Mouse (Mus musculus): Measurements from ENCODE around the gene Zbtb2. TPM values are rescaled to one million over a fixed set of nuclear protein-coding genes. Genes with fewer than 3 reads are reported as not detected.
"Not testable (repeated sequence)": the region's sequence is repeated elsewhere in the genome, so short reads cannot be mapped to it uniquely, and the experiment has no call there.

Zbtb2 gene
- 10 to 100 TPM; 10.6 to 12.1 TPM for total RNA-seq (2021)
- long read RNA-seq, experiment 1, full-length matches to known transcripts: 7 of 9 reads
- long read RNA-seq, experiment 1, partial matches to known transcripts: 0 of 9 reads
- long read RNA-seq, experiment 1, other reads (novel, unspliced or antisense): 2 of 9 reads
- long read RNA-seq, experiment 2, full-length matches to known transcripts: 9 of 9 reads
- long read RNA-seq, experiment 2, partial matches to known transcripts: 0 of 9 reads
- long read RNA-seq, experiment 2, other reads (novel, unspliced or antisense): 0 of 9 reads

GRCm38 (mm10) chr10:4387701-4388383, at the start of gene Zbtb2:
Gene Zbtb2, minus strand, starts transcription at chr10:4388108.
- peak; percentile 74 for DNase-seq

GRCm38 (mm10) chr10:4435416-4435815, 47.5 kb upstream of the Zbtb2 start:
- DNase-seq: no peak

- not testable (repeated sequence) for DNase-seq
Observed at GRCm38 (mm10) chr10:4433871-4434270, 46.0 kb upstream of the Zbtb2 start.

- no peak for DNase-seq
Observed at GRCm38 (mm10) chr10:4432996-4433755, 45.3 kb upstream of the Zbtb2 start.

- DNase-seq: peak; percentile 97
Observed at GRCm38 (mm10) chr10:4432123-4432931, 44.4 kb upstream of the Zbtb2 start, which contains the start of the genes Rmnd1 and Armt1. Gene Rmnd1, minus strand, starts transcription at chr10:4432388. Gene Armt1, plus strand, starts transcription at chr10:4432467.

GRCm38 (mm10) chr10:4431746-4432122, 43.8 kb upstream of the Zbtb2 start:
- no peak for DNase-seq

- DNase-seq: peak; percentile 42
Observed at GRCm38 (mm10) chr10:4430826-4431225, 42.9 kb upstream of the Zbtb2 start.

GRCm38 (mm10) chr10:4430399-4430798, 42.5 kb upstream of the Zbtb2 start:
- no peak for DNase-seq

GRCm38 (mm10) chr10:4425245-4425644, 37.3 kb upstream of the Zbtb2 start:
- DNase-seq: no peak

- DNase-seq: no peak
Observed at GRCm38 (mm10) chr10:4407191-4407590, 19.3 kb upstream of the Zbtb2 start.

- no peak for DNase-seq
Observed at GRCm38 (mm10) chr10:4405511-4405910, 17.6 kb upstream of the Zbtb2 start.

- DNase-seq: peak; percentile 56
Observed at GRCm38 (mm10) chr10:4404895-4405491, 17.1 kb upstream of the Zbtb2 start.

GRCm38 (mm10) chr10:4398058-4398457, 10.2 kb upstream of the Zbtb2 start:
- DNase-seq: no peak

- DNase-seq: no peak
Observed at GRCm38 (mm10) chr10:4395321-4395720, 7.4 kb upstream of the Zbtb2 start.

- DNase-seq: peak; percentile 41
Observed at GRCm38 (mm10) chr10:4391851-4392250, 3.9 kb upstream of the Zbtb2 start.

GRCm38 (mm10) chr10:4391076-4391475, 3.2 kb upstream of the Zbtb2 start:
- DNase-seq: no peak

GRCm38 (mm10) chr10:4390550-4390949, 2.6 kb upstream of the Zbtb2 start:
- DNase-seq: no peak

- no peak for DNase-seq
Observed at GRCm38 (mm10) chr10:4389461-4390112, 1.7 kb upstream of the Zbtb2 start.

- peak; percentile 60 for DNase-seq
Observed at GRCm38 (mm10) chr10:4389036-4389435, 1.1 kb upstream of the Zbtb2 start.

GRCm38 (mm10) chr10:4388384-4388745, 457 bp upstream of the Zbtb2 start:
- no peak for DNase-seq
